Mouse (Mus musculus): Measurements from ENCODE around the gene Prph.
A peak's percentile ranks its signal among the peaks of the same experiment; 100 is the strongest.

GRCm38 (mm10) chr15:99093291-99094258 lies 38.6 kb downstream of the Prph start:
- TF ChIP-seq CTCF (IDR thresholded peaks at IDR 0.05; ENCODE audit: low read depth, low read length), result peak; percentile 46
- 0 out of 2 replicates have a peak, but pooled peaks have one; percentile 43 for TF ChIP-seq EP300 (IDR thresholded peaks at IDR 0.05; ENCODE audit: insufficient read depth, low read depth, low read length)
